Mouse (Mus musculus): ENCODE data around the gene Dand5.

DNA sequence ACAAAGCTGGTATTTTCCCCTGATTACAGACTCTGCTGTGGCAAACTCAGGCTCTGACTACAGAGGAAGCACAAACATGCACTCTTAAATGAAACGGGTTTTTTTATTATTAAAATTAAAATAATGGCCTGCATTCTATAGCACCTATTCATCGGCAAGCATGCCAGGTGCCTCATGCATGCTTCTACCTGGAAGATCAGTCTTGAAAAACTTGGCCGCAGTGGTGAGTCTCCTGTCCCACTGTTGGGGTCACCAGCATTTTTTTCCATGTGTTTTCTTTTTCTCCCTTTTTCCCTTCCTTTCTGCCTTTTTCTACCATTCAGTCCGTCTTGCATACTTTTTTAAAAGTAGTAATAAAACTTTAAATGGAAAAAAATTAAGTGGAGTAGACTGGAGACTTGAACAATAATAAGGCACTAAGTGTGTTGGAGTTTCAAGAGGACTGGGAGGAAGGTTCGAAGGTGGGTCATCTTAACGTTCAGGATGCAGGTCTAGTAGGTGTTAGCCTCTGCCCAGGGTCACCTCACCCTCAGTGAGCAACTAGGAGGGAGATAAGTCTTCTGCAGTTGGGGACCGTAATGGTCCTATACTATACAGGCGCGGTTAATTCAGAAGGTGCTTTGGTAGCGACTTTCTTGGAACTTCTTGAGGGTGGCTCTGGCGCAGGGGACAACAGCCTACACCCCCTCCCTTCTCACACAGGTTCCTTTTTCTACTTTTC is 39.3 kb downstream of the Dand5 start:
- TF ChIP-seq POLR2A (IDR thresholded peaks at IDR 0.05; ENCODE audit: low read depth, low read length) (no peak), CTCF (IDR thresholded peaks at IDR 0.05; ENCODE audit: borderline replicate concordance, insufficient read depth, low read length) (no peak)
